Mouse (Mus musculus): Measurements from ENCODE around the gene Grik3.
"Not testable (repeated sequence)": the region's sequence is repeated elsewhere in the genome, so short reads cannot be mapped to it uniquely, and the experiment has no call there.

Grik3 gene

GRCm38 (mm10) chr4:125590241-125590919, 99.9 kb downstream of the Grik3 start:
- no peak for DNase-seq (ENCODE audit: low spot score in 2 of 2)

- no peak for DNase-seq (ENCODE audit: low spot score in 2 of 2)
Observed at GRCm38 (mm10) chr4:125592663-125593062, 102.2 kb downstream of the Grik3 start.

GRCm38 (mm10) chr4:125595011-125595410, 104.5 kb downstream of the Grik3 start:
- DNase-seq (ENCODE audit: low spot score in 2 of 2): no peak

GRCm38 (mm10) chr4:125598677-125599076, 108.2 kb downstream of the Grik3 start:
- no peak for DNase-seq (ENCODE audit: low spot score in 2 of 2)

GRCm38 (mm10) chr4:125599510-125600005, 109.1 kb downstream of the Grik3 start:
- DNase-seq (ENCODE audit: low spot score in 2 of 2): no peak

GRCm38 (mm10) chr4:125600642-125601041, 110.1 kb downstream of the Grik3 start:
- no peak for DNase-seq (ENCODE audit: low spot score in 2 of 2)

GRCm38 (mm10) chr4:125601301-125601700, 110.8 kb downstream of the Grik3 start:
- no peak for DNase-seq (ENCODE audit: low spot score in 2 of 2)

GRCm38 (mm10) chr4:125604494-125604893, 114.0 kb downstream of the Grik3 start:
- DNase-seq (ENCODE audit: low spot score in 2 of 2): no peak

GRCm38 (mm10) chr4:125606147-125606546, 115.6 kb downstream of the Grik3 start:
- DNase-seq (ENCODE audit: low spot score in 2 of 2): no peak

- no peak for DNase-seq (ENCODE audit: low spot score in 2 of 2)
Observed at GRCm38 (mm10) chr4:125607397-125608042, 117.0 kb downstream of the Grik3 start.

- not testable (repeated sequence) for DNase-seq (ENCODE audit: low spot score in 2 of 2)
Observed at GRCm38 (mm10) chr4:125608896-125609295, 118.4 kb downstream of the Grik3 start.

GRCm38 (mm10) chr4:125609320-125610306, 119.1 kb downstream of the Grik3 start:
- DNase-seq (ENCODE audit: low spot score in 2 of 2): no peak

GRCm38 (mm10) chr4:125617851-125618250, 127.4 kb downstream of the Grik3 start:
- no peak for DNase-seq (ENCODE audit: low spot score in 2 of 2)

- DNase-seq (ENCODE audit: low spot score in 2 of 2): no peak
Observed at GRCm38 (mm10) chr4:125618524-125619320, 128.2 kb downstream of the Grik3 start.

- no peak for DNase-seq (ENCODE audit: low spot score in 2 of 2)
Observed at GRCm38 (mm10) chr4:125624885-125625678, 134.6 kb downstream of the Grik3 start.

- no peak for DNase-seq (ENCODE audit: low spot score in 2 of 2)
Observed at GRCm38 (mm10) chr4:125629544-125629943, 139.0 kb downstream of the Grik3 start.

- DNase-seq (ENCODE audit: low spot score in 2 of 2): no peak
Observed at GRCm38 (mm10) chr4:125635037-125635436, 144.5 kb downstream of the Grik3 start.

- DNase-seq (ENCODE audit: low spot score in 2 of 2): no peak
Observed at GRCm38 (mm10) chr4:125636616-125637304, 146.3 kb downstream of the Grik3 start.

- DNase-seq (ENCODE audit: low spot score in 2 of 2): no peak
Observed at GRCm38 (mm10) chr4:125637364-125637763, 146.9 kb downstream of the Grik3 start.

- DNase-seq (ENCODE audit: low spot score in 2 of 2): no peak
Observed at GRCm38 (mm10) chr4:125640520-125640919, 150.0 kb downstream of the Grik3 start.

All from spleen, postnatal 4 days (tissue).